Mouse (Mus musculus): ENCODE measurements around the gene N4bp2l2.

Gene N4bp2l2

DNA sequence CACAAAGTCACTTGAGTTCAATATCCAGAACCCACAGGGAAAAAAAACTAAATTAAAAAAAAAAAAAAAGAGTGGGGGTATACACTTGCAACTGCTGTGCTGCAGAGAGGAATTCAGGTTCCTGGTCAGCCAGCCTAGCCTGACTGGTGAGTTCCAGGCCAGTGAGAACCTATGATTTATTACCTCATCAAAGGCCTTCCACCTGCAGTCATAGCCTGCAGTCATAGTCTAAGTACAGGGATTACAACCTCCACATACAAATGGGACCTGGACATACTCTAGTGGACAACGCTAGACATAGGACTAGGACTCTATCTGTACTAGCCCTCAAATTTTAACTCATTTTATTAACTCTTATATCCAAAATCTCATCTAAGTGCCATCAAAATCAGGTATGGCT, 36.7 kb downstream of the N4bp2l2 start:
- WGBS: 100% methylated on average over 1 of the region's 1 CpGs

DNA sequence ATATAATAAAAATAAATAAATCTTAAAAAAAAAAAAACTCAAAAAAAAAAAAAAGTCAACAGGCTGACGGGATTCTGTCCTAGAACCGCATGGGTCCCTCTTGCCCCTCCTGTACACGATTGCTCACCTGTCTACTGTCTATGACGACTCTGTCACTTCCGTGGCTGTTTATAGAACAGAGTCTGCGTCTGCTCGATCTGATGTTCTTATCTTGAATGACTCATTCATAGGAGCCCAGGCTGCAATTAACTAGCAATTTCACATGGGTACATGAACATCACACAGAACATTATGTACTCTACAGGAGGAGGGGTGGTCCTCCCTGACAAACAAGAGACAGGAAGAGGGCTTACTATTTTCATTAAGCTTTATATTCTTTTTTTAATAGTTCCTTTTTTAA, 40.5 kb downstream of the N4bp2l2 start:
- 64% methylated on average over 7 of the region's 7 CpGs for WGBS

DNA sequence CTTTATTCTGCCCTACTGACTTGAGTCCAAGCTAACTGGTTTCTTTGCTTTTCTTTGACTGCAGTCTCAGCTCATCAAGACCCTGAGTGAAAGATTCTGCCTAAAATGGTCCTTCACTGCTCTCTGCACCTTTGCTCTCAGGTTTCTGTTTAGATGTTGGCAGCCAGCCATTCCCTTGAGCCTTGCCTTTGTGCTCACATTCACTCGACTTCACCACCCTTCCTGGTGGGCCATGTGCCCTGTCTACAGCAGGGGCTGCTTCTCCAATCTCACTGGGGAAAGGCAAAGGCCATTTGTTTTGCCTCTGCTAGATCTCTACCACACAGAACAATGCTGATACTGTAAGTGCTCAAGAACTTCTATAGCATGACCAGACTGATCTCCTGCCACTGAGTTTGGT, 43.2 kb downstream of the N4bp2l2 start:
- WGBS: 12% methylated on average over 1 of the region's 1 CpGs

DNA sequence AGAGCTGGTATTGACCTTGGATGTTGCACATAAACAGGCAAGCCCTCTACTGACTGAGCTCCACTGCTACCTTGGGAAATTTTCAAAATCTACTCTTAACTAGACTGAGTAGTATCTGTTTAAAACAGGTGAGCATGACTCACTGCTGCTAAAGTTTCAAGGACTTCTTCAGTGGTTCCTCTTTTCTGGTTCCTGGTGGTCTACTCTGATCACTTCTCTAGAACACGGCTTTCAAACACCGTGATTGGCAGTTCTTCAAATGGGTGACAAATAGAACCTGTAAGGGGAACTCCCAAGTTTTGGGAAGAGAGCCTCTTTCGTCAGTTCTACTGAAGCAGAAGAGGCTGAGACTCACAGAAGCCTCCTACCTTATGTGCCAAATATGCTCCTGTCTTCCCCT, 44.4 kb downstream of the N4bp2l2 start:
- WGBS: 76% methylated on average over 3 of the region's 3 CpGs

DNA sequence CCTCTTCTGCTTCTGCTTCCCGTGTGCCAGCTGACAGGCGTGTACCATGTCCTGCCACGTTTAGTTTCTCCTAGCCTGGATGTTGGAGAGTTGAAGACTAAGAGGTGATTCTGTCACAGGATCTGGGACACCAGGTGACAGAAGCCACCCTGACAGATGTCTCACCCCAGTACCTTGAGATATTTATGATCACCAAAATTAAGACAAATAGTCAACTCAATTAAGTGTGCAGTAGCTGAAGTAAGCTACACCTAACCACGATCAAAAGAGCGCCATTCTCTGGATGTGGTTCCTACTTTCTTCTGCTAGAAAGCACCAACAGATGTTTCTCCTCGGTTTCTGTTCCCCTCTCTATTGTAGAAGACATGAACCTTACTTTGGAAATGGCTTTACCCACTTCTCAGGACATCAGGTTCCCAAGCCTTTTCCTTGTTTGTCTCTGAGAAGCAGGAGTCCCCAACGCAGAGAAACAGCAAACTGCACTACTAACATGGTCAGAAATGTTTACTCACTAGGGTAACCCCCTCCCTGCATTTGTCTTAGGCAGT, 45.3 kb downstream of the N4bp2l2 start:
- WGBS: 82% methylated on average over 7 of the region's 7 CpGs

DNA sequence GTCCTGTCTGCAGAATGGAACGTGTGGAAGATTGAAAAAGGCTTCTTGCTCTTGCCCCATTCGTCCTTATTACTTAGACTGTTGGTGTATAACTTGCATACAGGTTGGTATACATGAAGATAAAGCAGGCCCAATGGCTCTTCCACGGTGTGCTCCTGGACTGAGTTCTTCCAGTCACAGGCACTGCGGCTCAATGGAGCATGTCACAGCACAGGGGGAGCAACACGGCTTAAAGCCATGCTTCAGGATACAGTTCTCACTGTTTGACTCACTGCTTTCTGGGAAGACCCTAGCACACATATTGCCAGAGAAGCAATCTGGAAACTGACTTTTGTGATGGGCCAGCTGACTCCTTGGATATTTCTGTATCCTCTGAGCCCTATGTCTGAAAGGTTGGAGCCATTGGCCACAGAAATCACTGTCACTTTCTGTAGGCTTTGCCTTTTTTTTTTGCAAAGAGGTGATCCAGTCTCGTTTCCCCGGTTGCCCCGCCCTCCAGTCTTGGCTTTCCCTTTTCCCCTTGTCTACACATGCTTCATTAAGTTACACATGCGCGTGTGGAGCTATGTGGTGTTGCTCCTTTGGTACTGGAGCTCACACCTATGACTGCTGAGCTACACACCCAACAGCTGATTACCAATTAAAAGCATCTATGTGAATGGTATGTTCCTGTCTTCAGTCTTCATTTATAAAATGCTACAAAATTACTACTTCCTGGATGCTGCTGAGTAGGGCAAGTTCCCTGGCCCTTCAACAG, 47.2 kb downstream of the N4bp2l2 start:
- 83% methylated on average over 10 of the region's 10 CpGs for WGBS

DNA sequence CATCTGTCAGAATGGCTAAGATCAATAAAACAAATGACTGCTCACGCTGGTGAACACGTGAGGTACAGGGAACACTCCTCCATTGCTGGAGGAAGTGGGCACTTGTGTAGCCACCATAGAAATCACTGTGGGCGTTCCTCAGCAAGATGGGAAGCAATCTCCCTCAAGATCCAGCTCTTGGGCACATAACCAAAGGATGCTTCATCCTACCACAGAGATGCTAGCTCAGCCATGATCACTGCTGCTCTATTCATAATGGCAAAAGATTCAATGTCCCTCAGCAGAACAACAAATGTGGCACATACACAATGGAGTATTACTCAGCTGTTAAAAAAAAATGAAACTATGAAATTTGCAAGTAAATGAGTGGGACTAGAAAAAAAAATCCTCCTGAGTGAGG, 49.3 kb downstream of the N4bp2l2 start:
- 65% methylated on average over 3 of the region's 3 CpGs for WGBS

DNA sequence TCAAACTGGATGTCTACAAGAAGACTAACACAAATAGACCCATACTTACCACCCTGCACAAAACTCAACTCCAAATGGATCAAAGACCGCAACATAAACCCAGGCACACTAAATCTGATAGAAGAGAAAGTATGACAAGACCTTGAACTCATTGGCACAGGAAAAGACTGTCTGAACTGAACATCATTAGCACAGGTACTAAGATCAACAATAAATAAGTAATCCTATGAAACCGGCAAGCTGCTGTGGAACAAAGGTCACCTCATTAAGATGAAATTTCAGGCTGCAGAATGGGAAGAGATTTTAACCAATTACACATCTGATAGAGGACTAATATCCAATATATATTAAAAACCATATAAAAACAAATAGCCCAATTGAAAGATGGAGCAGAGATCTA, 49.8 kb downstream of the N4bp2l2 start:
- whole genome bisulfite sequencing: 95% methylated on average over 2 of the region's 2 CpGs

DNA sequence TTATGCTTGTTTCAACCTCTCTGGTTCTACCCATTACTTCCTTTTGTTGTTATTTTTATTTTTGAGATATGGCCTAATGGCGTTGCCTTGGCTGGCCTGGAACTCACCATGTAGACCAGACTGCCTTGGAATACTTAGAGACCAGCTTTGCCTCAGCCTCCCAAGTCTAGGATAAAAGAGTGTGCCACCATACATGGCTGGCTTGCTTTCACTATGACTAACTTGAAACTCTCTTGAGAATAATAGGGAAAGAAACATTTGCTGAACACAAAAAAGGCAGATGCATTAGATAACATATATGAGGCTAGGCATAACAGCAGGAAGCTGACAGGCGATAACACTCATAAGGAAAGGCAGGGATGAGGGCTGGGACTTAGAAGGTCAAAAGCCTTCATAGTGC, 51.9 kb downstream of the N4bp2l2 start:
- 91% methylated on average over 2 of the region's 2 CpGs for WGBS

DNA sequence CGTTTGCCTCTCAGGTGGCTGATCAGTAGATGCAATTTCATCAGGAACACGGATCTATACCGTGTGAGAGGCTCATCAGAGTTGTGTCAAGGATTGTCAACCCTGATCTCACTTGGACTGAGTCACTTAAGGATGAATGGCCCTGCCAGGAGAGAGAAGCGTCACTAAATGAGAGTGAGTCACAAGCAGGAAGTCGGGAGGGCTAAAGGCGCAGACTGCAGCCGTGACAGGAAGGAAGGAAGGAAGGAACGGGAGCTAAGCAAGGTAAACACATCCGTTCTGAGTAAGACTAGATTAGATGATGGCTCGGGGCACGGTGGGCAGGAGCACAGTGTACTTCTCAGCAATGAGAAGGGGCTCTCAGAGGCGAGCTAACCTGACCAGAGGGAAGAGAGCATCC, 54.3 kb downstream of the N4bp2l2 start:
- WGBS: 50% methylated on average over 12 of the region's 12 CpGs

DNA sequence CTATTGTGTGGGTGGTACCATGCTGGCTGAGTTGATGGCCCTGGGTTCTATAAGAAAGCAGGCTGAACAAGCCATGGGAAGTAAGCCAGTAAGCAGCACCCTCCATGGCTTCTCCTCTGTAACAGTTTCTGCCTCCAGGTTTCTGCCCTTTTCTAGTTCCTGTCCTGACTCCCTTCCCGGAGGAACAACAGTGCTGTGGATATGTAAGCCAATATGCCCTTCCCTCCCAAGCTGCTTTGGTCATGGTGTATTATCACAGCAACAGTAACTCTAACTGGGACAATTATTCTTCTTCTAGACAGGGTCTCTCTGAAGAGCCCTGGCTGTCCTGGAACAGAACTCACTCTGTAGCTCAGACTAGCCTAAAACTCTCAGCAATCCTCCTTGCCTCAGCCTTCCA, 54.8 kb downstream of the N4bp2l2 start:
- WGBS: 75% methylated on average over 1 of the region's 1 CpGs

DNA sequence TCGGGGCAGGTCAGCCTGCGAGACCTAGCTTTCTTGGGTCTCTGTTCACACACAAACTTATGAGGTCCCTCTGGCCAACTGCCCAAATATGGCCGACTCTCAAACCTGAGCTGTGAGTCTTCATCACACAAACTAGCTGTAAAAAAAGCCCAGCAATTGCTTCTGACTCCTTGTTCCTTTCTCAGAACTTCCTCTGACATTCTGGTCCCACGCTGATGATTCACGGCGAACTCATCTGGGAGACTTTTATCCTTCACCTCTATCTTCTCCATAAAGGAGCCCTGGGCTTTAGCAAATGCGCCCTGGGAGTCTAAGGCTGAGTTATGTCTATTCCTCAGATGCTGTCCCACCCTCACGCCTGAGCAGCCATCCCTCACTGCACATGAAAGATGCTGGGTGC, 58.4 kb downstream of the N4bp2l2 start:
- 93% methylated on average over 8 of the region's 8 CpGs for WGBS

DNA sequence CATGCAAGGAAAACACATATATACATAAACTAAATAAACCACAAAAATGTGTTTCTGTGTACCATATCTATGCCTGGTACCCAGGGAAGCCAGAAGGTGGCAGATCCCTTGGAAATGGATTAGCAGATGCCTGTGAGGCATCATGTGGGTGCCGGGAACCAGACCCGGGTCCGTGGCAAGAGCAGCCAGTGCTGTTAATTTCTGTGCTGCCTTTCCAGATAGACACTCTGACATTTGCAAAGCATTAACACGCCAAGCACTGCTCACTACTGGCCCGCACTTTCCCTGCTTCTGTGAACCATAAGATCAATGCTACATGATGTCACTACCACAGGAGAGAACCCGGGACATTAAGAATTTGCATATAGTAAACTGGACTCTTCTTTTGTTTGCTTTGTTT, 59.9 kb downstream of the N4bp2l2 start:
- WGBS: 96% methylated on average over 6 of the region's 6 CpGs

DNA sequence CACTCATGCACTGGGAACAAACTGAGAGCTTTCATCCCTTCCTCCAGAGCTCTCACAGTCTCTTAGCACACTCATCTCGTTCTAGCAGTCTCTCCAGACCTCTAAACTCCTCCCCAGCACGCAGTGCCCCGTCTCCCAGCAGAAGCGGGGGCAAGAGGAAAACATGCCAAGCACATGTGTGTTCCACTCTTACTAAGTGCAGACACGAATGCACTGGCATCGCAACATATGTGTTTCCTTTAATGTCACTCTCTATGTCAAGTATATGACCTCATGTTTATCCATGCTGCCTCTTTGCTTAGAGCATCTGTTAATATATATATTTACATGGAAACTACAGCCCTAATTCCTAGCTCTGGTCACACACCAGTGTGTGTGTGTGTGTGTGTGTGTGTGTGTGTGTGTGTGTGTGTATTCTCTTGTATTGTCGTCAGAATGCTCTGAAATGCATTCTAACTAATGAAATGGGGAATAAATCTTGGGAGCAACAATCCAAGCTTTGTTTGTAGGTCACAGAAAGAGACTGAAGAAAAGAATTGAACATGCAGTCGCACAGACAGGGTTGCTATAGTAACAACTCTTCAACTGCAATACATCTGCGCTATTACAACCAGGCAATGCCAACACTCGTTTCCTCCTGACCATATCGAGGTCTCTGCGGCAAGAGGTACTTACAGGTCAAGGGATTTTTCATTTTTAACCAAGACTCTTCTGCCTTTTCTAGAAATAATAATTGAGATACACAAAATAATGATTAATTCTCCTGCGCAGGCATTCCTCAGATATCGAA, 64.3 kb downstream of the N4bp2l2 start:
- WGBS: 51% methylated on average over 14 of the region's 14 CpGs

DNA sequence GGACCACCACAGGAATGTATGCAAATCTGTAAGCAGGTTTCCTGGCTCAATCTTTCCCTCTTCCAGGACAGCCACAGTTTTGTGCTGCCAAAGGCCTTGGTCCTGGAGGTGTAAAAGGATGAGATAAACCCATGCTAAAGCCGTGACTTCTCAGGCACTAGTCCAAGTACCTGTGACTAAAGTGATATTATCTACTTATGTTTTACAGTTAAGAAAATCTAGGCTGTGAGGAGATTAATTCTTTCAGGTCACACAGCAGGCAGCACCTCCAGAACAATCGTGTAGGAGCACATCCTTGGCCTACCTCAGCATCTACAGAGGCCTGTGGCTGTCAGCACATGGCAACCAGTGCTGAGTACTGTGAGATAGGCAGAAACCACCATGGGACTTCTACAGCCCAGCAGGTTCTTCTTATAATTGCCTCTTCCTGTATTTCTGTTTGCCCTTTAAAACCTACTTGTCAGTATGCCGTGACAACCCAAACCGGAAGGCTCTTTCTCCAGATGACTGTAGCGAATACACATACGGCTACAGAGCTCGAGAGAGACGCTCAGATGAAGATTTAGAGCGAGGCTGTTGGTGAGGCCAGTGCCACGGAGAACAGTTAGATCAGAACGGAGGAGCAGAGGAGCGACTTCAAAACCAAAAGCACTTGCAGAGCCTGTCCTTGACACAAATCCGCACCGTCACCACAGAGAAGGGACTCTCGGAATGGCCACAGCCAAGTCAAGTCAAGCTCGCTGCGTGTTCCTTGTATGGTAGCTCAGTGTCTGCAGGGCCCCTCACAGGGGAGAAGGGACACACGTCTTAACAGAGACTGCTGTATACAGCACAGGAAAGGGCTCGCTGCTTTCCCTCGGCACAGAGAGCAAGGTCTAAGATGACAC, 65.2 kb downstream of the N4bp2l2 start:
- 67% methylated on average over 20 of the region's 20 CpGs for WGBS

DNA sequence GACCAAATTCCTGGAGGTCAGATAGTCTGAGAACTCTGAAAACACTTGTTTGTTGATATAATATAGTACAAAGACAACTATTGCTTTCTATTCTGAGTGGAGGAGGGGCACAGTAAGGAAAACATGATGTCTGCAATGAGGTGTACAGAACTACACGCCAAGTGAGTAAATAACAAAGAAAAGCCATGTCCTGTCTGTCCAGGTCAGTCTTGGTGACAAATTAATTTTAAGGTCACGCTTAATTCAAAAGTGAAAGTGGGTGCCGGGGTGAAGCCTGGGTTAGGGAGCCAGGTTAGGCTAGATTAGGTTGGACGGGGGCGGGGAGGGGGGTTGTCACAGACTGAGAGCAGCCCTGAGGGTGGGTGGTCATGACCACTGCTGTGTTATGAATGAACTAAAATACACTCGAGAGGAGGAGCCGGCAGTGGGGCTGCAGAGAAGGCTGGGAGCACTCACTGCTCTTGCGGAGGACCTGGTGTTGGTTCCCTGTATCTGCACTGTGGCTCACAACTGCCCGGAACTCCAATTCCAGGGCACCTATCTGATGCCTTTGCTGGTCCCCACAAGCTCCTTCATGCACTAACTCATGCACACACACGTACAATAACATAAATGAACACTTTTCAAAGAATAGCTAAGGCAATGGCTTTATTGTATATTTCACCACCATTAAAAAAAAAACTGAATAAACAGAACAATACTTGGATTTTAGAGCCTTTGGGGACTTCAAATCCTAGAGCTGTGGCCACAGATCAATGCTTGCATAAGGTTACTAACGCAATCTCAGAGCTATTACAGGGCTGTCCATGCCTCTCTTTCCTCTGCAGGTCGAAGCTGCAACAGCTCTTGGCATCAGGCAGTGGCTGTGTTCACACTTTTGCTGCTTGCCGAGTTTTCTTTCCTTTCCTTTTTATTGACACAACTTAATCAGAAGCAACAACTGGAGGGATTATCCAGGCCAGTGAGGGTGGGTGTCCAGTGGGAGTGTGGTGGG, 66.4 kb downstream of the N4bp2l2 start:
- WGBS: 73% methylated on average over 13 of the region's 13 CpGs

DNA sequence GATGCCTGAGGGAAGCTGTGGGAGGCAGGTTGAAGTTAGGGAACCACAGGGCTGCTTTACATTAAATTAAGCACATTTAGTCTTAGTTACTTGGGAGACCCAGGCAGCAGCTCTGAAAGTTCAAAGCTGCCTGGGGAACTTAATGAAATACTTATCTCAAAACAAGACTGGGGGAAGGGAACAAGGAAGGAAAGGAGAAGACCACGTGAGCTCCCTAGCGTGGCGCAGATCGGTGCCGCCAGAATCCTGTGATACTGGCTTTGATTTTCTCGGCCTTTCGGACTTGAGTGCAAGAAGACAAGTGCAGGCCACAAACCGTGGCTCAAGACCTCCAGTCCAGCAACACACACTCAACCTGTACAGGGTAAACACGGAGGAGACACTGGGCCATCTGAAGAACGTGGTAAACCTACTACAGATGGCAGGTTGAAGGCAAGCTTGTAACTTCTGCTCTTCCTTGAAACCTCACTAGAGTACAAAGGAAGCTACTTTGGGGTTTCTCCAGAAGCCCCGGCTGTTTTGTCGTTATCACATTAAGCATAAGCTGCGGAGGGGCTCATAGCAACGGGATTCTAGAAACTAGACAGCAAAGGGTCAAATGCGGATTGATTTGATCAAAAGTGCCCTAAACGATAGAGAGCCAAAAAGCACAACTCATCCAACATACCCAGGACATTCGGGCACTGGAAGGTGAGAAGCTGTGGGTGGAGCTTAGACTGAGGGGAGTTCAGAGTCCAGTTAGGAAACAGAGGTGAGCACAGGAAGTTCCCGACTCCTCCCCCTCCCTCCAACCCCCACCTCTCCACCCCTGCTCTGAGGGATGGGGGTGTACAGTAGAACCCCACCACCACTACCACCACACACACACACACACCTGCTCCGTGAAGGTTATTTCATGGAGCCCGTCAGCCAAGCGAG, 67.5 kb downstream of the N4bp2l2 start:
- 78% methylated on average over 21 of the region's 21 CpGs for WGBS

DNA sequence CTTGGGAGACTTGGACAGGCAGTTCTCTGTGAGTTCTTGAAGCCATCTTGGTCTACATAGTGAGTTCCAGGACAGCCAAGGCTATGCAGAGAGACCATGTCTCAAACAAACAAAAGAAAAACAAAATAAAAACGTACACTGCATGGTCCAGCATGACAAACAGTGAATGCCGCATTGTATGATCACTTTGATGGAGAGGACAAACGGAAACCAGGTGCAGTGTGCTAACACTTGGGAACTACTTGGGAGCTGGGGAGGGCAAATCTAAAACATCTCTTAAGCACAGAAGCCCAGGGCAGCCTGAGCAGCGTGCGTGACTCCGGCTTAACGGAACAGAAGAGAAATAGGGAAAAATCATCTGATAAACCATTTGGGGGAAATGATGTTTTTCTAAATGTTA, 68.9 kb downstream of the N4bp2l2 start, which contains the start of gene N4bp2l1:
Gene N4bp2l1, minus strand, starts transcription at position 101 of the 400 bp plus-strand sequence.
- 92% methylated on average over 7 of the region's 7 CpGs for WGBS

DNA sequence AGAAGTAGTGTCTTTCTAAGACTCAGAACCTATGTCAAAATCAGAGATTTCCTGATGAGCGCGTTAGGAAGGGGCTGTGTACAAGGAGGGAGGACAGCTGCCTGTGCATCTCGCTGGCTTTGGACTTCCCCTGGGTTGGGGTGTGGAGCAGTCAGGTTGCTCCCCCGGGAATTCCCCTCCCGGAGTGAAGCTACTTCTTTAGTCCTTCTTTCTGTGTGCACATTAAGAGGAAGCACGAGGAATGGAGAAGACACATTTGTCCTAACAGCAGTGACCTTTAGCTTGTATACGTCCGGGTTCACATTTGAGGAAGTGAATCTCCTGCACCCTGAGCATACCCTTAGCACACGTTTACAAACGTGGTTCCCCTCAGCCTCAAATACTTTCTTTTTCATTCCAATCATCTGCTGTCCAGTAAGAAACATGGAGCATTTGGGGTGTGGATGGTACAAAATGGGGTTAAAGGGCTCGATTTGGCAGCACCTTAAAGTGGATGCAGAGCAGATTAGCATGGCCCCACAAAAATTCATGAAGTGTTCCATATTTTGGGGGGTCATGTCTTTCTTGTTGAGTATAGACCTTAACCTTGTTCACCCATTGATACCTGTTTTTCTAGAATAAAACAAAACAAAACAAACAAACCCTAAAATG, 70.5 kb downstream of the N4bp2l2 start:
- WGBS: 59% methylated on average over 11 of the region's 11 CpGs

Data from cerebral cortex, adult 2 months (tissue).